Comparison of ENCODE assay signal across 14 mouse cellular contexts in genomic region chr11:76472617-76473016, GRCm38 (mm10).
DNase-seq lines count a peak whose midpoint lies in the region; ATAC-seq lines count a peak whose summit lies in the region.
"Had no signal": no experiment of that assay in that cellular context is flagged by ENCODE, and none has a peak within 500 bp of the region (broad histone marks: within the 10 kb centered on the region; RNA-seq: fewer than 3 reads in every experiment).

No protein-coding gene starts in this region.

- H3K4me1 ChIP-seq in limb, embryonic 13.5 days, result peaks cover 51% of the 10 kb centered on the region
- H3K4me1 ChIP-seq in neural tube, embryonic 15.5 days, result peaks cover 68% of the 10 kb centered on the region
- H3K4me1 ChIP-seq in intestine, embryonic 16.5 days (ENCODE audit: control insufficient read depth, insufficient read depth, low read length), result peaks cover 39% of the 10 kb centered on the region
- H3K4me1 ChIP-seq: liver, embryonic 15.5 days had no signal

- DNase-seq in embryo, embryonic 10.5 days (ENCODE audit: low spot score), result peak; percentile 26
- DNase-seq in embryo, embryonic 9.5 days (ENCODE audit: extremely low spot score), result no peak
- peak; percentile 59 for DNase-seq in forelimb bud, embryonic 11.5 days (ENCODE audit: low read depth, low spot score)
- DNase-seq in urinary bladder, postnatal 4 days (ENCODE audit: low spot score in 2 of 2), result no peak
- no peak for DNase-seq in spleen, adult 12 weeks (ENCODE audit: low spot score)
- DNase-seq: cerebellum, adult 9-11 months; gastrocnemius, postnatal 14 days had no signal

- peaks cover 44% of the 10 kb centered on the region for H3K36me3 ChIP-seq in limb, embryonic 13.5 days
- 0 out of 2 replicates have a peak, but pooled peaks cover 3% of the 10 kb centered on the region for H3K36me3 ChIP-seq in neural tube, embryonic 15.5 days
- H3K36me3 ChIP-seq in intestine, embryonic 16.5 days (ENCODE audit: control insufficient read depth, insufficient read depth, low read length), result peaks cover 2% of the 10 kb centered on the region; the same call in 1 of the 2 replicates
- H3K36me3 ChIP-seq: heart, embryonic 15.5 days; liver, embryonic 15.5 days had no signal

- no peak overlapping the region for H3K9ac ChIP-seq in limb, embryonic 13.5 days
- no peak overlapping the region for H3K9ac ChIP-seq in neural tube, embryonic 15.5 days (replicated peaks)
- H3K9ac ChIP-seq in intestine, embryonic 16.5 days (ENCODE audit: low read depth, low read length), result no peak overlapping the region
- H3K9ac ChIP-seq: heart, embryonic 15.5 days; intestine, embryonic 15.5 days; liver, embryonic 15.5 days had no signal

- H3K27ac ChIP-seq in limb, embryonic 13.5 days, result peak overlapping the region; percentile 44; the same call in 1 of the 2 replicates
- peak overlapping the region; percentile 63 for H3K27ac ChIP-seq in neural tube, embryonic 15.5 days (replicated peaks)
- no peak overlapping the region for H3K27ac ChIP-seq in intestine, embryonic 16.5 days (ENCODE audit: low read length)
- H3K27ac ChIP-seq: heart, embryonic 15.5 days; intestine, embryonic 15.5 days; liver, embryonic 15.5 days had no signal

- H3K4me3 ChIP-seq in limb, embryonic 13.5 days, result no peak overlapping the region
- no peak overlapping the region for H3K4me3 ChIP-seq in neural tube, embryonic 15.5 days (replicated peaks)
- H3K4me3 ChIP-seq in intestine, embryonic 16.5 days (ENCODE audit: low read length), result no peak overlapping the region
- H3K4me3 ChIP-seq: heart, embryonic 15.5 days; intestine, embryonic 15.5 days; liver, embryonic 15.5 days; megakaryocyte, embryonic 14.5 days had no signal

- WGBS in limb, embryonic 13.5 days, result 9% methylated on average over 5 of the region's 5 CpGs
- WGBS in neural tube, embryonic 15.5 days, result 16% methylated on average over 5 of the region's 5 CpGs
- 42% methylated on average over 5 of the region's 5 CpGs for WGBS in intestine, embryonic 16.5 days

- H3K27me3 ChIP-seq in limb, embryonic 13.5 days, result no peaks in the 10 kb centered on the region
- no peaks in the 10 kb centered on the region for H3K27me3 ChIP-seq in neural tube, embryonic 15.5 days (replicated peaks)
- H3K27me3 ChIP-seq in intestine, embryonic 16.5 days (replicated peaks; ENCODE audit: control insufficient read depth, insufficient read depth, low read length), result no peaks in the 10 kb centered on the region
- H3K27me3 ChIP-seq: heart, embryonic 15.5 days; intestine, embryonic 15.5 days; liver, embryonic 15.5 days had no signal

- ATAC-seq in limb, embryonic 13.5 days (ENCODE audit: low FRiP score, low read depth), result peak; percentile 20; the same call in 1 of the 2 replicates
- no peak for ATAC-seq in neural tube, embryonic 15.5 days (ENCODE audit: low FRiP score)
- no peak for ATAC-seq in intestine, embryonic 16.5 days
- ATAC-seq: intestine, embryonic 15.5 days had no signal

- peak overlapping the region; percentile 4; the same call in 1 of the 2 replicates for H3K4me2 ChIP-seq in limb, embryonic 13.5 days (replicated peaks)
- H3K4me2 ChIP-seq in neural tube, embryonic 15.5 days, result peak overlapping the region; percentile 22; the same call in 1 of the 2 replicates
- no peak overlapping the region for H3K4me2 ChIP-seq in intestine, embryonic 16.5 days (ENCODE audit: low read depth, low read length)
- H3K4me2 ChIP-seq: heart, embryonic 15.5 days; intestine, embryonic 15.5 days; liver, embryonic 15.5 days had no signal

- no peaks in the 10 kb centered on the region for H3K9me3 ChIP-seq in limb, embryonic 13.5 days
- no peaks in the 10 kb centered on the region for H3K9me3 ChIP-seq in neural tube, embryonic 15.5 days (replicated peaks)
- H3K9me3 ChIP-seq in intestine, embryonic 16.5 days (ENCODE audit: control insufficient read depth, low read length), result no peaks in the 10 kb centered on the region
- H3K9me3 ChIP-seq: heart, embryonic 15.5 days; intestine, embryonic 15.5 days; liver, embryonic 15.5 days; megakaryocyte, embryonic 14.5 days had no signal

Comparison
In these comparisons a context has a peak if more than half of its experiments do, and no peak if none do; other contexts are left out.
1. DNase-seq: peak in embryo, embryonic 10.5 days (single experiment) and forelimb bud, embryonic 11.5 days (single experiment); none in embryo, embryonic 9.5 days (single experiment), urinary bladder, postnatal 4 days (0 of 2) and spleen, adult 12 weeks (single experiment).